Mouse (Mus musculus) cerebellum, adult 2 months (tissue): ENCODE results near the gene Slc38a10.

Experiments
- CTCF ChIP-seq: fragments of 200-500 bp; IDR thresholded peaks from 2 replicates; pipeline ENCODE4 v1.5.1; 2011; ENCODE audit warnings: low read depth, mild to moderate bottlenecking, control low read depth, low read length, moderate library complexity, borderline replicate concordance; ENCODE audit not compliant: insufficient read depth
- POLR2A ChIP-seq: fragments of 200-500 bp; IDR thresholded peaks from 2 replicates; pipeline ENCODE4 v1.6.1; 2011; ENCODE audit warnings: low read length, control low read depth, borderline replicate concordance; ENCODE audit not compliant: insufficient read depth

DNA sequence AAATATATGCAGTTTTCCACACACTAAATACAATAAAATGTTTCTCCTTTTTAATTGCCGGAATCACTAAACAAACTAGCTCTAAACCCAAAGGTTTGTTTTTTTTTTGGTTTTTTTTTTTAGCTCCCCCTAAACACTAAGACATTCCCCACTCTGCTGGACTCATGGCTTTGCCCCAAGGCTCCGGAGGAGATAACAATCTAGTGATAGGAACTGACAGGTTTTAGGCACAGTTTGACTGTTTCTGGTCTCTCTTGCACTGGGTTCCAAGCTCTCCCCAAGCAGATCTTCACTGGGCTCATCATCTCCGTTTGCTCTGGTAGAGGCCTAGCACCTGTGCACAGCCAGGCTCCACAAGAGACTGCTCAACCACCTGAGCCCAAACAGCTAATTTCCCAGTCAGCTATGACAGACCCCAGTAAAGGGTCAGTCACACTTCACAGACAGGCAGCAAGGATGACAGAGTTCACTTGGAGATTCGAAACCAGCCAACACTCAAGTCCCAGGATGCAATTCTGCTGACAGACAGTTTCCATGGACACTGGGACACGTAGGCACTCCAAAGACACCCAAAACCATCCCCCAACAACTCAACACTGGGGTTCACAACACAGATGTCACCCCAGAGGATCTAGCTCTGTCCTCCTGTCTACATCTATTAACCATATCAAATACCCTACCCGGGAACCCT, 1.5 kb downstream of the Slc38a10 start:
- TF ChIP-seq POLR2A (no peak), CTCF (no peak)
